Mouse (Mus musculus) C2C12 (cell line): ENCODE results near the gene Tgfbr2. TPM values are rescaled to one million over a fixed set of nuclear protein-coding genes. Genes with fewer than 3 reads are reported as not detected.

ENCODE experiments used
- H3K27me3 ChIP-seq: one replicate; pipeline ENCODE4 v1.6.1; 2011; ENCODE audit not compliant: control insufficient read depth, insufficient read depth, insufficient read length
- H3K36me3 ChIP-seq: one replicate; pipeline ENCODE4 v1.6.1; 2011; ENCODE audit not compliant: control insufficient read depth, insufficient read depth
- H3K4me3 ChIP-seq: one replicate; pipeline ENCODE4 v1.5.1; 2011; ENCODE audit warnings: mild to moderate bottlenecking, control low read depth; ENCODE audit not compliant: poor library complexity, insufficient read depth, severe bottlenecking
- H3K79me2 ChIP-seq: one replicate; pipeline ENCODE4 v1.6.1; 2011; ENCODE audit not compliant: control insufficient read depth, insufficient read depth
- H3K79me3 ChIP-seq: one replicate; pipeline ENCODE4 v1.6.1; 2011; ENCODE audit warnings: low read depth, control low read depth
- H3ac ChIP-seq: one replicate; pipeline ENCODE3; 2011; ENCODE audit warnings: low read depth; ENCODE audit not compliant: control insufficient read depth, insufficient read length
- CEBPB ChIP-seq: IDR thresholded peaks from one replicate; pipeline ENCODE4 v1.6.1; 2011; ENCODE audit warnings: low read depth, mild to moderate bottlenecking, control low read depth, moderate library complexity
- CTCF ChIP-seq: IDR thresholded peaks from one replicate; pipeline ENCODE4 v1.5.1; 2011; ENCODE audit not compliant: control insufficient read depth, insufficient read depth, insufficient read length
- FOSL1 ChIP-seq: IDR thresholded peaks from one replicate; pipeline ENCODE4 v1.8.0; 2011; ENCODE audit warnings: mild to moderate bottlenecking, low read length; ENCODE audit not compliant: poor library complexity, insufficient read depth, severe bottlenecking
- MAX ChIP-seq: IDR thresholded peaks from one replicate; pipeline ENCODE4 v1.6.1; 2011; ENCODE audit warnings: mild to moderate bottlenecking, control low read depth
- MYOD1 ChIP-seq: IDR thresholded peaks from one replicate; pipeline ENCODE4 v1.6.1; 2011; ENCODE audit warnings: low read depth; ENCODE audit not compliant: control insufficient read depth, insufficient read length
- MYOG ChIP-seq: IDR thresholded peaks from one replicate; pipeline ENCODE4 v1.6.1; 2011; ENCODE audit not compliant: control insufficient read depth, insufficient read length; ENCODE audit errors: extremely low read depth
- USF1 ChIP-seq: IDR thresholded peaks from one replicate; pipeline ENCODE4 v1.6.1; 2011; ENCODE audit warnings: low read depth, mild to moderate bottlenecking, control low read depth, moderate library complexity
- polyA plus RNA-seq: library from polyadenylated mRNA; unstranded; fragments of >200 nt; fragmentation: generic; extraction: Trizol; gene quantifications from one replicate; pipeline ENCODE4 v1.2.1, GENCODE M21; 2012; ENCODE audit warnings: missing spikeins

Tgfbr2 gene
- polyA plus RNA-seq, 1 experiment, result 15.3 TPM

DNA sequence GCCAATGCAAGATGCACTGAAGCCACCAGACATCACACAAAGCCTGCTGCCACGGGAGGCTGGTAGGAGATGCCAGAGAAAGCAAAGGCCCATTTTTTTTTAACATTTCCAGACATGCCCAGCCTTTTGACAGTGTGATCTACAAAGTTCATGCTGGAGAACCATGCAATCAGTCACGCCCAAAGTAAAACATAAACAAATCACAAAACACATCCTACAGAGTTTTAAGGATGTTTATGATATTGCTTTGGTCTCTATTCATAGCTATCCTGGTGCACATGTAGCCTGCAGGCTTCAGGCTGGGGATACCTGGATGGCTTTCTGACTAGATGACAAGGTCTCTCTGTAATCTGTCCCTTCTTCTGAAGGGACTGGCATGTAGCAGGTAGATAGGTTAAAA lies 46.8 kb downstream of the Tgfbr2 start:
- no peak overlapping the region for H3ac ChIP-seq
- H3K4me3 ChIP-seq, result no peak overlapping the region
- H3K79me2 ChIP-seq, result no peaks in the 10 kb centered on the region
- peaks cover 22% of the 10 kb centered on the region for H3K36me3 ChIP-seq
- H3K79me3 ChIP-seq, result no peaks in the 10 kb centered on the region
- no peak for TF ChIP-seq CEBPB
- H3K27me3 ChIP-seq, result no peaks in the 10 kb centered on the region

DNA sequence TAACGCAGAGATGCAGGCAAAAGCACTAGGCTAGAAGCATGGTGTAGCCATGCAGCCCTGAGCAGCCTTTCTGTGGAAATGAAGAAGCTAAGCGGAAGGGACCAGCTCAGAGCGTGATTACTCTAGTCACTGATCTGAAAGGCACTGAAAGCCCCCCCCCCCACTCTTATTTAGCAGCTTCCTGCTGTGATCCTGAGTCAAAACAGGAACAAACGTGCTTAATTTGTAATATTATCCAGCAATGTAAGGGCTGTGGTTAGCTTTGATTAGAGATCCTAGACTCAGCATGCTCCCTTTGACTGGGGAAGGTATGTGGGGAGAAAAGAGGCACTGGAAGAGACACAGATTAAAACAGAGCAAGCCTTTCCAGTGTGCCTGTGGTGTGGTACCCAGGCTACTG lies 48.7 kb downstream of the Tgfbr2 start:
- Histone ChIP-seq H3K27me3 (no peaks in the 10 kb centered on the region), H3ac (no peak overlapping the region), H3K4me3 (no peak overlapping the region), H3K36me3 (peaks cover 22% of the 10 kb centered on the region), H3K79me3 (no peaks in the 10 kb centered on the region), H3K79me2 (no peaks in the 10 kb centered on the region)
- no peak for TF ChIP-seq CTCF
- no peak for TF ChIP-seq MAX
- no peak for TF ChIP-seq FOSL1
- no peak for TF ChIP-seq MYOG
- TF ChIP-seq USF1, result no peak
- TF ChIP-seq MYOD1, result no peak
- TF ChIP-seq CEBPB, result no peak

DNA sequence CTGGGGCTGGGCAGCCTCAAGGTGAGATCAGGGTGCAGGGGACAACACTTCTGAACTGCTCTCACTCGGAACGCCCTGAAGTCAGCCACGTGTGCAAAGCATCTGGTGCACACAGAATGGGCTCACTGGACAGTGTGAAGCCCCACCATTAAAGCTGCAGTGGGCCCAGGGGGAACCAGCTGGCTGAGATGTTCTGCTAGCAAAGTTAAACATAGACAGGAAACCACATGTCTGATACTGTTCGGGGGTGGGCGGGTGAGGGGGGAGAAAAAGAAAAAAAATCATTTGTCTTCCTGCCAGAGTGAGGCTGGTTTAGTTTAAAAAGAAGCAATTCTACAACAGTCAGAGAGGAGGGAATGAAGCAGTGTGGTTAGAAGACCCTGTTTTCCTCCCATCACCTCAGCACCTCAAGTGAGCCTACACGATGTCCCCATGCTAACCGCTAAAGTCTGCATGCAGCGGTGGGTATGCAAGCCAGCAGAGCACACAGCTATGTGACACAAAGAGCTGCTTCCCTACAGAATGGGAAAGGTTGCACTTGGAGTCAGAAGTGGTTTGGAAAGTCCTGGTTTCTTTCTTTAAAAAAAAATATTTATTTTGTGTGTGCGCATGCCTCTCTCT lies 52.1 kb downstream of the Tgfbr2 start:
- Histone ChIP-seq H3K79me3 (no peaks in the 10 kb centered on the region), H3K4me3 (no peak overlapping the region), H3K27me3 (no peaks in the 10 kb centered on the region), H3K36me3 (peaks cover 22% of the 10 kb centered on the region), H3ac (no peak overlapping the region), H3K79me2 (no peaks in the 10 kb centered on the region)
- TF ChIP-seq MAX (no peak), CEBPB (no peak), MYOD1 (no peak), CTCF (no peak), USF1 (no peak), MYOG (no peak), FOSL1 (no peak)

DNA sequence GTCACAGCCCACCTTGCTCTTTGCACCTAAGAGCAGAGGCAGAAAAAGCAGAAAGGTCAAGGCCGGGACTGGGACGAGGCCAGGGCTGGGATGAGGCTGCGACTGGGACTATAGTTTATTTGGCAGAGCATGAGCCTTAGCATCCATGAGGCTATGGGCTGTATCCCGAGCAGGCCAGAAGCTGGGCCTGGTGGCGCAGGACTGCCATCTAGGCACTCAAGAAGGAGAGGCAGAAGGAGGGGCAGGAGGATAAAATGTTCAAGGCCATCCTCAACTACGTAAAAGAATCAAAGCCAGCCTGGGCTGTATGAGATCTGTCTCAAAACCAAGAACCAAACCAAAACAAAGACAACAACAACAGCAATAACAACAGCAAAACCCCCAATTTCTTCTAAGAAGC lies 52.6 kb downstream of the Tgfbr2 start:
- H3K36me3 ChIP-seq, result peaks cover 22% of the 10 kb centered on the region
- H3K79me2 ChIP-seq, result no peaks in the 10 kb centered on the region
- no peaks in the 10 kb centered on the region for H3K27me3 ChIP-seq
- H3K4me3 ChIP-seq, result no peak overlapping the region
- H3K79me3 ChIP-seq, result no peaks in the 10 kb centered on the region
- no peak overlapping the region for H3ac ChIP-seq
- TF ChIP-seq MYOD1 (no peak), USF1 (no peak), MYOG (no peak), CTCF (no peak), FOSL1 (no peak), CEBPB (no peak), MAX (no peak)

DNA sequence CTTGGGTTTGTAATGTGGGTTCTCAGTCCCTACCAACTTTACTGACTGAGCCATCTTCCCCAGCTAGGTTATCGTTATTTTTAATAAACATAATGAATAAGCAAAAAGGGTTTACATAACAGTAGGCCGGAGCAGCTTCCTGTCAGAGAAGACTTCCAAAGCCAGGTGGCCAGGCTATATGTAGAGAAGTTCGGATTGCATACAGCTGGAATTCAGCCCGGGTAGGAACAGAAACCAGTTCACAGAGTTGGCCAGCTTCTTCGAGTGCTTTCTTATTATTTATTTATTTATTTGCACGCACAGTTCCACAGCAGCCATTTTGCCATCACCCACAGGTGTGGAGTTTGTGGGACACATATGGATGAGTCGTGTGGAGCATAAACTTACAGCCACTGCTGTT lies 53.7 kb downstream of the Tgfbr2 start:
- Histone ChIP-seq H3K79me2 (no peaks in the 10 kb centered on the region), H3K4me3 (no peak overlapping the region), H3ac (no peak overlapping the region), H3K36me3 (peaks cover 13% of the 10 kb centered on the region), H3K79me3 (no peaks in the 10 kb centered on the region), H3K27me3 (no peaks in the 10 kb centered on the region)
- TF ChIP-seq MYOD1, result no peak
- TF ChIP-seq CTCF, result no peak
- TF ChIP-seq MAX, result no peak
- no peak for TF ChIP-seq CEBPB
- no peak for TF ChIP-seq USF1
- no peak for TF ChIP-seq FOSL1
- no peak for TF ChIP-seq MYOG

DNA sequence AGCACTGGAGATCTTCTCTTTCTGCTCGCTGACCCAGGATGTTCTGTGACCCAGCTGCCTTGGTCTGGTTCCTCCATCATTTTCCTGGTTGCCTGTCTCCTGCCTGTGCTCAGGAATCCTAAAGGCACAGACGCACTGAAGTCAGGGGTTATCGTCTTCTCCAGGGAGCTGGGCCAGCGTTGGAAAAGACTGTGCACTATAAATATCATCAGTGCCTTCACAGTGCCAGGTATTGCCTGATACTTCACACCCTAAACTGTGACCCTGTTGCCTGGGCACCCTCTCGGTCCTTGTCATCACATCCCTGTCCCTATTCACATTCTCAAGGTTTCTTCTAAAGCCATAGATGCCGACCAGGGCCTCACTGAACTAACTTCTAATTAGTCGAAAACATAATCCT lies 55.2 kb downstream of the Tgfbr2 start:
- Histone ChIP-seq H3K4me3 (no peak overlapping the region), H3ac (no peak overlapping the region), H3K36me3 (peaks cover 7% of the 10 kb centered on the region), H3K79me3 (no peaks in the 10 kb centered on the region), H3K27me3 (no peaks in the 10 kb centered on the region), H3K79me2 (no peaks in the 10 kb centered on the region)
- TF ChIP-seq MAX, result no peak
- no peak for TF ChIP-seq FOSL1
- TF ChIP-seq USF1, result no peak
- no peak for TF ChIP-seq MYOG
- TF ChIP-seq CTCF, result no peak
- no peak for TF ChIP-seq MYOD1
- TF ChIP-seq CEBPB, result no peak
